Mouse (Mus musculus) lung, embryonic 15.5 days (tissue): ENCODE measurements around the gene Prr22. TPM values are rescaled to one million over a fixed set of nuclear protein-coding genes. Genes with fewer than 3 reads are reported as not detected.

Source experiments
- ATAC-seq: fragments of 200-750 bp; cut with Nextera tagmentation; 2 replicates; pipeline ENCODE4 v1.8.0; 2017; ENCODE audit warnings: moderate number of reproducible peaks, borderline replicate concordance; ENCODE audit not compliant: low FRiP score, low TSS enrichment; ENCODE audit errors: extremely low read depth
- H3K27ac ChIP-seq: fragments of 300-500 bp; sonication (generic); 2 replicates; pipeline ENCODE4 v1.5.1; 2015; ENCODE audit warnings: moderate library complexity, mild to moderate bottlenecking, inconsistent platforms
- H3K27me3 ChIP-seq: fragments of 300-500 bp; sonication (generic); 2 replicates; pipeline ENCODE4 v1.6.1; 2015; ENCODE audit warnings: inconsistent platforms
- H3K36me3 ChIP-seq: fragments of 300-500 bp; sonication (generic); 2 replicates; pipeline ENCODE4 v1.6.1; 2015; ENCODE audit warnings: inconsistent platforms
- H3K4me1 ChIP-seq: fragments of 300-500 bp; sonication (generic); 2 replicates; pipeline ENCODE4 v1.6.1; 2015; ENCODE audit warnings: inconsistent platforms
- H3K4me2 ChIP-seq: fragments of 300-500 bp; sonication (generic); 2 replicates; pipeline ENCODE4 v1.6.1; 2015; ENCODE audit warnings: inconsistent platforms, mild to moderate bottlenecking, moderate library complexity
- H3K4me3 ChIP-seq: fragments of 300-500 bp; sonication (generic); 2 replicates; pipeline ENCODE4 v1.5.1; 2015; ENCODE audit warnings: mild to moderate bottlenecking, inconsistent platforms
- H3K9ac ChIP-seq: fragments of 300-500 bp; sonication (generic); 2 replicates; pipeline ENCODE4 v1.6.1; 2015; ENCODE audit warnings: inconsistent platforms
- H3K9me3 ChIP-seq: fragments of 300-500 bp; sonication (generic); 2 replicates; pipeline ENCODE4 v1.6.1; 2016; ENCODE audit warnings: inconsistent platforms
- WGBS: fragments of 180-500 bp; shearing (Covaris S2); methylation state at CpG from one replicate; pipeline ENCODE4 v1.1.7; 2015; 5-methylcytosine and 5-hydroxymethylcytosine counted together
- polyA plus RNA-seq: library from polyadenylated mRNA; unstranded; fragments of >200 nt; fragmentation: Nextera tagmentation; extraction: Ambion mirVana; gene quantifications from 2 replicates; pipeline ENCODE4 v1.2.1, GENCODE M21; 2015

Gene Prr22
- polyA plus RNA-seq, result 1.0 and 1.2 TPM in 2 replicates

- ATAC-seq, result no peak
- Histone ChIP-seq H3K9ac (no peak within 1 kb of the TSS), H3K36me3 (peaks cover 25% of the 10 kb centered on the region), H3K4me1 (peaks cover 6% of the 10 kb centered on the region), H3K27ac (no peak within 1 kb of the TSS), H3K4me3 (no peak within 1 kb of the TSS), H3K27me3 (no peaks in the 10 kb centered on the region), H3K9me3 (no peaks in the 10 kb centered on the region), H3K4me2 (no peak within 1 kb of the TSS)
- 88% methylated on average over 5 of the region's 5 CpGs for WGBS
Measured at GRCm38 (mm10) chr17:56769950-56770349, at the start of gene Prr22. Gene Prr22, plus strand, starts transcription at chr17:56770250.

- Histone ChIP-seq H3K27ac (no peak overlapping the region), H3K36me3 (peaks cover 16% of the 10 kb centered on the region), H3K4me2 (no peak overlapping the region), H3K27me3 (no peaks in the 10 kb centered on the region), H3K9me3 (no peaks in the 10 kb centered on the region), H3K4me3 (no peak overlapping the region), H3K4me1 (peaks cover 27% of the 10 kb centered on the region), H3K9ac (no peak overlapping the region)
- WGBS, result 69% methylated on average over 5 of the region's 5 CpGs
- ATAC-seq, result no peak
Measured at GRCm38 (mm10) chr17:56722441-56722840, 47.6 kb upstream of the Prr22 start.

DNA sequence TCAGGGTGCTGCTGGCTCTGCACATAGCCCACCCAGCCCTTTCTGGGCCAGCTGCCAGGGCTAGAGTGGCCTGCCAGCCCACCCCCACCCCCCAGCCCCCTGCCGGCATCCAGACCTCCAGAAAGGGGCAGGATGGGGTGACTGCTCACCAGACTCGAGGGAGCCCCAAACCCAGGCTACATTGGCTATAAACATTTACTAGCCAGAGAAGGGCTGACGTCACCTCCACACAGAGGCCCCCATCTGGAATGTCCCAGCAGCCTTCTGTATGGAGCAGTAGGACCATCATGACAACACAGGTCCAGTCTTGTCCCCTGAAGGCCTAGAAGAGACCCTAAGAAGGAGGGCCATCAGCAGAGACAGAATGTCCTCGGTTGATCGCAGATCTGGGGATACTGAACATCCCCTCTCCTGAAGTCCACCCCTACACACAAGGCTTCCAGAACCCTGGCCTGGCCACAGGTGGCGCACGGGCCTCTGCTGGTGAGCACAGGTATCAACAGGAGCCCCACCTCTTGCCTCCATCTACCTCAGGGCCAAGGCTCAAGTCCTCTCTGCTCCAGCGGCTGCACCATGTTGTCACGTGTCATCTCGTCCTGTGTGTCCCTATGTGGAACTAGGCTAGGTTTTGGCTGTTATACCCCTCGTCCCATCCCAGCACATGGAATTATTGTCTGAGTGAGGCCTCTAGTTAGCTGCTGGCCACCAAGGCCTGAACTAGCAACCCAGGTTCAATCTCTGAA is 46.5 kb upstream of the Prr22 start:
- H3K9me3 ChIP-seq, result no peaks in the 10 kb centered on the region
- no peak overlapping the region for H3K27ac ChIP-seq
- H3K9ac ChIP-seq, result no peak overlapping the region
- H3K4me3 ChIP-seq, result no peak overlapping the region
- no peaks in the 10 kb centered on the region for H3K27me3 ChIP-seq
- 75% methylated on average over 11 of the region's 11 CpGs for WGBS
- no peak for ATAC-seq
- H3K4me2 ChIP-seq, result no peak overlapping the region
- peaks cover 32% of the 10 kb centered on the region for H3K4me1 ChIP-seq
- peaks cover 16% of the 10 kb centered on the region for H3K36me3 ChIP-seq

- no peak for ATAC-seq
- no peak overlapping the region for H3K9ac ChIP-seq
- H3K27me3 ChIP-seq, result no peaks in the 10 kb centered on the region
- WGBS, result 7% methylated on average over 7 of the region's 7 CpGs
- H3K4me3 ChIP-seq, result no peak overlapping the region
- H3K36me3 ChIP-seq, result peaks cover 6% of the 10 kb centered on the region; the same call in 1 of the 2 replicates
- no peaks in the 10 kb centered on the region for H3K9me3 ChIP-seq
- H3K4me1 ChIP-seq, result peaks cover 27% of the 10 kb centered on the region
- peak overlapping the region; percentile 34; the same call in 1 of the 2 replicates for H3K27ac ChIP-seq
- H3K4me2 ChIP-seq, result 0 out of 2 replicates have a peak overlapping the region, but pooled peaks have one; percentile 14
Measured at GRCm38 (mm10) chr17:56727029-56727649, 42.9 kb upstream of the Prr22 start.

GRCm38 (mm10) chr17:56727659-56728058 is 42.4 kb upstream of the Prr22 start:
- peak overlapping the region; percentile 14; the same call in 1 of the 2 replicates for H3K4me2 ChIP-seq
- WGBS, result 9% methylated on average over 12 of the region's 12 CpGs
- no peak for ATAC-seq

DNA sequence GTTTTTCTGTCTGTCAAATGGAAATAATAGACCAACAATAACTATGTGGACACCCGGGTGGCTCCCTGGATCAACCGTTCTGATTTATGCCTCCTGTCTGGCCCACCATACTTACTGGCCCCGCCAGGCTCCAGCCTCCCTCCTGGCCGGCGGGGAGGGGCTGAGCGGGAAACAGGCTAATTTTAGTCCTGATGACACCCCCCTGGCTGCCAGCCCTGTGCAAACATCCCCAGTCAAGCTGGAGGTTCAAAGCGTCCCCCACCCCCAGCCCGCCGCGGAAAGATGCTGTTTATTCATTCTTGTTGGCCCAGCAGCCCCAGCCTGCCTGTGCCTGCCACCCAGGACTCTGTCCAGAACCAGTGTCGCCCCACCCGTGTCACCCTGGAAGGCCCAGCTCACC is 41.9 kb upstream of the Prr22 start:
- Histone ChIP-seq H3K27ac (peak overlapping the region; percentile 34; the same call in 1 of the 2 replicates), H3K9ac (no peak overlapping the region), H3K36me3 (no peaks in the 10 kb centered on the region), H3K4me2 (peak overlapping the region; percentile 14; the same call in 1 of the 2 replicates), H3K27me3 (no peaks in the 10 kb centered on the region), H3K9me3 (no peaks in the 10 kb centered on the region), H3K4me1 (peaks cover 27% of the 10 kb centered on the region), H3K4me3 (no peak overlapping the region)
- ATAC-seq, result peak; percentile 59; the same call in 1 of the 2 replicates
- WGBS, result 3% methylated on average over 12 of the region's 12 CpGs

More at GRCm38 (mm10) chr17:56727659-56728058, 42.4 kb upstream of the Prr22 start:
- Histone ChIP-seq H3K4me3 (no peak overlapping the region), H3K9me3 (no peaks in the 10 kb centered on the region), H3K27me3 (no peaks in the 10 kb centered on the region), H3K9ac (no peak overlapping the region), H3K36me3 (peaks cover 2% of the 10 kb centered on the region; the same call in 1 of the 2 replicates), H3K4me1 (peaks cover 27% of the 10 kb centered on the region), H3K27ac (peak overlapping the region; percentile 34; the same call in 1 of the 2 replicates)

- no peak overlapping the region for H3K27ac ChIP-seq
- 37% methylated on average over 6 of the region's 6 CpGs for WGBS
- H3K27me3 ChIP-seq, result no peaks in the 10 kb centered on the region
- no peak overlapping the region for H3K4me2 ChIP-seq
- H3K9ac ChIP-seq, result no peak overlapping the region
- H3K9me3 ChIP-seq, result no peaks in the 10 kb centered on the region
- no peak overlapping the region for H3K4me3 ChIP-seq
- no peaks in the 10 kb centered on the region for H3K36me3 ChIP-seq
- peaks cover 22% of the 10 kb centered on the region for H3K4me1 ChIP-seq
- no peak for ATAC-seq
Measured at GRCm38 (mm10) chr17:56729151-56729550, 40.9 kb upstream of the Prr22 start.

DNA sequence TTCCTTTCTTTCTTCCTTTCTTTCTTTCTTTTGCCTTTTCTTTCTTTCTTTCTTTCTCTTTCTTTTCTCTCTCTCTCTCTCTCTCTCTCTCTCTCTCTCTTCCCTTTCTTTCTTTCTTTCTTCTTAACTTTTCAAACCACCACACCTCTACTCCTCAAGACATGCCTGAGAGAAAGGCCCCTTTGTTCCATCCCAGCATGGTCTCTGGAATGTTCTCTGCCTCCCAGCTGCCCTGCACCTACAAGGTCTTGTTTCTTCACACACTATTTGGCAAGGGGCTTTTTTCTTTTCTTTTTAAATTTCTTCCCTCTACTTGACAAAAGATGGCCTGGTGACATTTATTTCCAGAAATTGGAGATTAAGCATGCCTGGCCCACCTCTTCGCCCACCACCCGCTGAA is 40.4 kb upstream of the Prr22 start:
- no peak overlapping the region for H3K9ac ChIP-seq
- no peak overlapping the region for H3K4me2 ChIP-seq
- H3K27ac ChIP-seq, result 0 out of 2 replicates have a peak overlapping the region, but pooled peaks have one; percentile 12
- ATAC-seq, result no peak
- 62% methylated on average over 2 of the region's 2 CpGs for WGBS
- no peaks in the 10 kb centered on the region for H3K36me3 ChIP-seq
- H3K4me1 ChIP-seq, result peaks cover 22% of the 10 kb centered on the region
- H3K9me3 ChIP-seq, result no peaks in the 10 kb centered on the region
- H3K27me3 ChIP-seq, result no peaks in the 10 kb centered on the region
- H3K4me3 ChIP-seq, result no peak overlapping the region

- Histone ChIP-seq H3K4me2 (no peak overlapping the region), H3K4me3 (no peak overlapping the region), H3K9ac (no peak overlapping the region), H3K36me3 (no peaks in the 10 kb centered on the region), H3K9me3 (no peaks in the 10 kb centered on the region), H3K27me3 (no peaks in the 10 kb centered on the region), H3K4me1 (no peaks in the 10 kb centered on the region), H3K27ac (no peak overlapping the region)
- WGBS, result 43% methylated on average over 8 of the region's 8 CpGs
- ATAC-seq, result no peak
Measured at GRCm38 (mm10) chr17:56736534-56736933, 33.5 kb upstream of the Prr22 start.

DNA sequence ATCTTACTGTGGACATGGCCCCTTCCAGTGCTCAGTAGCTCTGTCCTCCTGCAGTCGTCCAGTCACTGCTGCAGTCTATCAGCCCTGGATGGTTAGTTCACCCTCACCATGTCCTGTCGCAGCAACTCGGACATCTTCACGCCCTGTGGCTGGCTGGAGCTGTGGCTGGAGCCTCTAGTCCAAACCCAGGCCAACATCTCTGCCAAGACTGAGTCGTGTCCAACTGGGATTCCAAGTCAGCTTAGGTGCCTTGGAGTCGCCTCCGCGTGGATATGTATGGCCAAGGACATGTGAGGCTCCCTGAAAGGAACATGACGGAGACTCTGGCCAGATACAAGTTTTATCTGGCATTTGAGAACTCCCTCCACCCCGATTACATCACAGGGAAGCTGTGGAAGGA is 31.8 kb upstream of the Prr22 start:
- ATAC-seq, result no peak
- no peak overlapping the region for H3K27ac ChIP-seq
- no peaks in the 10 kb centered on the region for H3K9me3 ChIP-seq
- 71% methylated on average over 10 of the region's 10 CpGs for WGBS
- no peak overlapping the region for H3K9ac ChIP-seq
- H3K4me3 ChIP-seq, result no peak overlapping the region
- H3K36me3 ChIP-seq, result no peaks in the 10 kb centered on the region
- H3K4me1 ChIP-seq, result no peaks in the 10 kb centered on the region
- H3K4me2 ChIP-seq, result no peak overlapping the region
- no peaks in the 10 kb centered on the region for H3K27me3 ChIP-seq

- H3K4me3 ChIP-seq, result no peak overlapping the region
- no peaks in the 10 kb centered on the region for H3K27me3 ChIP-seq
- H3K9ac ChIP-seq, result no peak overlapping the region
- no peak overlapping the region for H3K4me2 ChIP-seq
- WGBS, result 67% methylated on average over 17 of the region's 17 CpGs
- H3K9me3 ChIP-seq, result no peaks in the 10 kb centered on the region
- H3K36me3 ChIP-seq, result no peaks in the 10 kb centered on the region
- ATAC-seq, result no peak
- H3K27ac ChIP-seq, result no peak overlapping the region
- H3K4me1 ChIP-seq, result no peaks in the 10 kb centered on the region
Measured at GRCm38 (mm10) chr17:56740118-56740787, 29.8 kb upstream of the Prr22 start.

GRCm38 (mm10) chr17:56740788-56741160 is 29.3 kb upstream of the Prr22 start:
- no peaks in the 10 kb centered on the region for H3K27me3 ChIP-seq
- H3K9ac ChIP-seq, result no peak overlapping the region
- no peaks in the 10 kb centered on the region for H3K36me3 ChIP-seq
- H3K4me3 ChIP-seq, result no peak overlapping the region
- H3K27ac ChIP-seq, result no peak overlapping the region
- H3K4me1 ChIP-seq, result no peaks in the 10 kb centered on the region
- peak; percentile 37; the same call in 1 of the 2 replicates for ATAC-seq
- H3K9me3 ChIP-seq, result no peaks in the 10 kb centered on the region
- WGBS, result 64% methylated on average over 17 of the region's 17 CpGs
- H3K4me2 ChIP-seq, result no peak overlapping the region
